Mouse (Mus musculus) kidney, postnatal 0 days (tissue): ENCODE data around the gene Abhd17b. TPM values are rescaled to one million over a fixed set of nuclear protein-coding genes. Genes with fewer than 3 reads are reported as not detected.

Experiments used
- ATAC-seq: fragments of 200-750 bp; cut with Nextera tagmentation; replicated peaks from 2 replicates; pipeline ENCODE4 v1.8.0; 2017; ENCODE audit warnings: low read depth, moderate number of reproducible peaks, moderate TSS enrichment, moderate library complexity; ENCODE audit not compliant: low FRiP score
- DNase-seq: peaks from one replicate; pipeline ENCODE4 v3.0.0-alpha.2; 2016; ENCODE audit warnings: low spot score
- H3K27ac ChIP-seq: fragments of 300-500 bp; sonication (generic); 2 replicates; pipeline ENCODE4 v1.5.1; 2014; ENCODE audit warnings: mild to moderate bottlenecking
- H3K27me3 ChIP-seq: fragments of 300-500 bp; sonication (generic); 2 replicates; pipeline ENCODE4 v1.6.1; 2014; ENCODE audit warnings: low read length, mixed read lengths; ENCODE audit not compliant: insufficient read depth
- H3K36me3 ChIP-seq: fragments of 300-500 bp; sonication (generic); 2 replicates; pipeline ENCODE4 v1.6.1; 2014; ENCODE audit warnings: low read length, mixed read lengths; ENCODE audit not compliant: insufficient read depth
- H3K4me1 ChIP-seq: fragments of 300-500 bp; sonication (generic); replicated peaks from 2 replicates; pipeline ENCODE4 v1.6.1; 2014; ENCODE audit warnings: antibody characterized with exemption, low read length, mixed read lengths; ENCODE audit not compliant: insufficient read depth
- H3K4me2 ChIP-seq: fragments of 300-500 bp; sonication (generic); 2 replicates; pipeline ENCODE4 v1.6.1; 2014; ENCODE audit warnings: mild to moderate bottlenecking, low read length, moderate library complexity, mixed read lengths
- H3K4me3 ChIP-seq: fragments of 300-500 bp; sonication (generic); replicated peaks from 2 replicates; pipeline ENCODE4 v1.5.1; 2014; ENCODE audit warnings: low read depth, low read length
- H3K9ac ChIP-seq: fragments of 300-500 bp; sonication (generic); 2 replicates; pipeline ENCODE4 v1.6.1; 2014; ENCODE audit warnings: low read depth, low read length
- H3K9me3 ChIP-seq: fragments of 300-500 bp; sonication (generic); replicated peaks from 2 replicates; pipeline ENCODE4 v1.6.1; 2016; ENCODE audit warnings: low read length, inconsistent platforms, mixed read lengths
- CTCF ChIP-seq: IDR thresholded peaks from 2 replicates; pipeline ENCODE4 v1.5.1; 2016; ENCODE audit warnings: antibody characterized with exemption, low read depth, mild to moderate bottlenecking, moderate library complexity
- WGBS: fragments of 180-500 bp; shearing (Covaris S2); extraction: QIAGEN DNeasy Blood & Tissue Kit; methylation state at CpG from one replicate; pipeline ENCODE4 v1.1.7; 2014; 5-methylcytosine and 5-hydroxymethylcytosine counted together
- polyA plus RNA-seq: library from polyadenylated mRNA; unstranded; fragments of >200 nt; fragmentation: Nextera tagmentation; extraction: Ambion mirVana; gene quantifications from 2 replicates; pipeline ENCODE4 v1.2.1, GENCODE M21; 2015

Abhd17b gene
- polyA plus RNA-seq, 1 experiment from 2014 or later = 45.3 TPM

DNA sequence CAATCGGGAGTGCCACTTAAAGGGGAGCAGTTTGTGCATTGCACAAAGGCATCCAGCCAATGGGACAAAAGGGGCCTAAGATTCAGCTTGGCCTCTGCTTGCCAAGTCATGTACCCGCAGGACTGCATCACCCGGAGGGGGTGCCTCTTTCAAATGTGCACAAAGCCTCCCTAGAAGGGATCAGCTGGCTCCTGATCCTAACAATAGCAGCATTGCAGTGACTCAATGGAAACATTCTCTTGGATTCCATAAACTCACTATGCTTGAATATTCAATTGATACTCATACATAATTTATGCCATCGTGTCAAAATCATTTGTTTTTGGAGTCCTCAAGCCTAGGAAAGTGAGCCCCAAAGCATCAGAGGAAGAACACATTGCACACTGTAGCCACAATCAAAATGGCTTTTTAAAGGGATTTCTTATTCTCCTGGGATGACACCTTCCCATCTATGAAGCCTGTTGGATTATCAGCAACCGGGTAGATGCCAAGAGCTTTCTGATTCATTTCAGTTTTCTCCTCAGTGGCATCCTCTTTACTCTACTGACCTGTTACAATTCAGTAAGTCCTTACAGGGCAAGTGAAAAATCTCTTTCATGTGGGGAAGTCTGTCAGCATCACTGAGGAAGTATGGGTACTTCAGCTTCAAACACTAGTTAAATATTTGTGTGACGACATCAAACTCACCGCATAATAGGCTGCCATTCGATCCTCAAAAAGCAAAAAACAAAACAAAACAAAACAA lies 71.1 kb downstream of the Abhd17b start:
- no peak overlapping the region for H3K27ac ChIP-seq
- H3K4me3 ChIP-seq = no peak overlapping the region
- DNase-seq = no peak
- no peak overlapping the region for H3K9ac ChIP-seq
- no peaks in the 10 kb centered on the region for H3K27me3 ChIP-seq
- H3K4me1 ChIP-seq = no peaks in the 10 kb centered on the region; the same call in 1 of the 2 replicates
- no peaks in the 10 kb centered on the region for H3K9me3 ChIP-seq
- no peak for TF ChIP-seq CTCF
- no peak overlapping the region for H3K4me2 ChIP-seq
- H3K36me3 ChIP-seq = no peaks in the 10 kb centered on the region
- ATAC-seq = no peak
- 87% methylated on average over 8 of the region's 8 CpGs for WGBS

DNA sequence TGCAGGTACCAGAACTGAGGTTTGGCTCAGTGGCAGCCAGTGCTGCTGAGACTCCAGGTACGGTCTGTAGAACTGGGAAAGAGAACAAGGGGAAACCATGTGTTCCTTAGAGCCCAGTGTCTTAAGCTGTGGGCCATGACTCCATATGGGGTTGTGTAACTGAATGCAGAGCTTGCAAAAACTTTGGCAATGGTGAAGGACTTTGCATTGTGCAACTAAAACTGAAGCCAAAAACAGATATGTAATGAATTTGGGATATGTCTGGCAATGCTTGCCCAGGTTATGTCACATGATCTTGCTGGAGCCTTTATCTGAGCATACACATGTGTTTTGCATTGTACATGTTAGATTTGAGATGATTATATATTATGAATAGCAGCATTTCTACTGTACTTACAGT lies 72.2 kb downstream of the Abhd17b start:
- whole genome bisulfite sequencing = 80% methylated on average over 1 of the region's 1 CpGs
- no peak overlapping the region for H3K4me2 ChIP-seq
- H3K9me3 ChIP-seq = no peaks in the 10 kb centered on the region
- no peaks in the 10 kb centered on the region for H3K36me3 ChIP-seq
- no peaks in the 10 kb centered on the region for H3K27me3 ChIP-seq
- H3K9ac ChIP-seq = no peak overlapping the region
- TF ChIP-seq CTCF = no peak
- H3K4me3 ChIP-seq = no peak overlapping the region
- no peak for ATAC-seq
- H3K4me1 ChIP-seq = no peaks in the 10 kb centered on the region; the same call in 1 of the 2 replicates
- no peak overlapping the region for H3K27ac ChIP-seq
- no peak for DNase-seq

DNA sequence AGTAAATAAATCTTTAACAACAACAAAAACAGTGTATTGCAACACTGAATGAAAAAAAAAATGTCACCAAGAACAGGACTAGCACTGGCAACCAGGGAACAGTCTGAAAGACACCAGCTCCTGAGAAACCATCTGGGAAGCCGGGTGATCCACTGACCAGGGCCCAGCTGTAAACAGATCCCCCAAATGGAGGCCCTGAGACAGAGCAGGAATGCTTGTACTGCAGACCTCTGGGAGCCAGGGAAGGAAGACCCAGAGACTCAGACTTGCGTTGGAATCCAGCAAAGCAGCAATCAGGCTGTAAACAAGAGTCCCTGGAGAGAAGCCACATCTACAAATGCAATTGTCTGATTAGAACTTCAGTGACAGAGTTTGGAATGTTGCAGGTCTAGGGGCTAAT lies 74.1 kb downstream of the Abhd17b start:
- Histone ChIP-seq H3K4me1 (no peaks in the 10 kb centered on the region; the same call in 1 of the 2 replicates), H3K4me3 (no peak overlapping the region), H3K27ac (no peak overlapping the region), H3K9ac (no peak overlapping the region), H3K36me3 (no peaks in the 10 kb centered on the region), H3K9me3 (no peaks in the 10 kb centered on the region), H3K4me2 (no peak overlapping the region), H3K27me3 (no peaks in the 10 kb centered on the region)
- DNase-seq = no peak
- no peak for ATAC-seq
- no peak for TF ChIP-seq CTCF
- 28% methylated on average over 2 of the region's 2 CpGs for WGBS

DNA sequence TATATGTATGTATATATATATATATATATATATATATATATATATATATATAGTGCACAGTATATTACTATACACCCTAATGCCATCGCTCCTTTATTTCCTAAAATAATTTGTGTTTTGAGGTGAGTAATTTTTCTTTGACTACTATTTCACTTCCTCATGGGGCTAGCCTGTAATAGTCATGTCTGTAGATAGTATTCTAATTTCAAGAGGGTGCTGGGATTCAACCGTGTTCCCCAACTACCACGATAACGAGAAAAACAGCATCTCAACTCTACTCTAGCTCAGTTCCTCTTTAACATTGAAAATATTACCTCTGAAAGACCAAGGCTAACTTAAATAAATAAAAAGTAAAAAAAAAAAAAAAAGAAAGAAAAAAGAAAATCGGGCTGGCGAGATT lies 75.4 kb downstream of the Abhd17b start:
- no peaks in the 10 kb centered on the region for H3K36me3 ChIP-seq
- no peak for ATAC-seq
- no peak for TF ChIP-seq CTCF
- no peaks in the 10 kb centered on the region for H3K9me3 ChIP-seq
- DNase-seq = no peak
- H3K4me3 ChIP-seq = no peak overlapping the region
- H3K27ac ChIP-seq = no peak overlapping the region
- H3K27me3 ChIP-seq = no peaks in the 10 kb centered on the region
- 91% methylated on average over 6 of the region's 6 CpGs for WGBS
- no peak overlapping the region for H3K4me2 ChIP-seq
- no peaks in the 10 kb centered on the region; the same call in 1 of the 2 replicates for H3K4me1 ChIP-seq
- no peak overlapping the region for H3K9ac ChIP-seq

DNA sequence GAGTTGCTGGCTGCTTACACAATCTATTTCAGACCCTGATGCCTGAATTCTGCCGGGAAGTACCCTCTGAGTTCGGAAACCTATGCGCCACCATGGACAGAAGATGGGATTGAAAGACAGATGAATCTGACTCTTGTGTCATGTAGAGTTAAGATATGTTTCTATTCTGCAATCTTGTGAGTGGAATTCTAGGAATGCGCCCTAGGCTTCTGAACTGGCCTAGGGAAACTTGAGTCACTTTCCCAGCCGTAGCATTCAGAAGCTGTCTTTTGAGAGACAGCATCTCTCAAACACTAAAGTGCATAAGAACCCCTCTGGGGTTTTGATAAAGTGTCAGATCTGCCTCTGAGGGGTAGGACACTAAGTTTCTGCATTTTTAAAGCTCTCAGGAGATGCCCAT lies 78.9 kb downstream of the Abhd17b start:
- DNase-seq (no peak), ATAC-seq (no peak)
- Histone ChIP-seq H3K27me3 (no peaks in the 10 kb centered on the region), H3K36me3 (no peaks in the 10 kb centered on the region), H3K4me1 (no peaks in the 10 kb centered on the region; the same call in 1 of the 2 replicates), H3K27ac (no peak overlapping the region), H3K4me3 (no peak overlapping the region), H3K9ac (no peak overlapping the region), H3K4me2 (no peak overlapping the region), H3K9me3 (no peaks in the 10 kb centered on the region)
- 84% methylated on average over 5 of the region's 5 CpGs for WGBS
- no peak for TF ChIP-seq CTCF

DNA sequence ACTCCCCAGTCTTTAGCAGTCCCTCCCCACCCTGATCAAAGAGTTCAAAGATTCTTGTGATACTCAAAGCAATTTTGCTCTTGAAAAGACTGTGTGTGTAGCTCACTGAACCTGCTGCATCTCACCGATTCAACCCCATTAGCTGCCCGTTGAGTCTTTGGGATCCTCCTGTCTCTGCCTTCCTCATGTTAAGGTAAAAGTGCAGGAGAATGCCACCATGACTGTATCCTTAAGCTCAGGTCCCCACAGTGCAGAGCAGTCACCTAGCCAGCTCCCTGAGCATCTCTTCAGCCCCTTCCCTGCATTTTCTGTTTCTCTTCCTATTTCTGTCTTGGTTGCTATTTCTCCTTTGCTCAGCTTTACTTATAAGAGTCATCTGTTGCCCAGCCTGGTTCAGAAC lies 80.2 kb downstream of the Abhd17b start:
- H3K9ac ChIP-seq = no peak overlapping the region
- H3K27ac ChIP-seq = no peak overlapping the region
- 95% methylated on average over 2 of the region's 2 CpGs for WGBS
- H3K4me2 ChIP-seq = no peak overlapping the region
- no peaks in the 10 kb centered on the region; the same call in 1 of the 2 replicates for H3K4me1 ChIP-seq
- no peaks in the 10 kb centered on the region for H3K36me3 ChIP-seq
- H3K27me3 ChIP-seq = no peaks in the 10 kb centered on the region
- ATAC-seq (no peak), DNase-seq (no peak)
- H3K9me3 ChIP-seq = no peaks in the 10 kb centered on the region
- no peak for TF ChIP-seq CTCF
- H3K4me3 ChIP-seq = no peak overlapping the region
